ENCODE assay signal across 10 mouse cellular contexts in the genomic region with DNA sequence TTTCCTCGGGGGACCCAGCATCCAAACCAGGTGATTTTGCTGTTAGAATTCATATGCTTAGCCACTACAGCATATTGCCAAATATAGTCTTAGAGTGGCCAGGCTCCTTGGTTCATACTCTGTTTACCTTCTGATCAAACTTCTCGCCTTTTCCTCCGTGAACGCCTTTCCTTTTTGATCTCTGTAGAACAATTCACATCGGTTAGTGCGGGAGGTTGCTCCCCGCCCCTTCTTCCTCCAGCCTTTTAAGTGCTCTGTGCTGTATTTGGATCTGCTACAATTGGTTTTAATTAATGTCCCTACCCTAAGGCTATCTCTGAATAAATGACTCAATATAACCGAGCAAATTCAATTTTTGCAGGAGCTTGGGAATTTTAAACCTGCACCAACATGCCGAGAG. TPM values are rescaled to one million over a fixed set of nuclear protein-coding genes. Genes with fewer than 3 reads are reported as not detected.
DNase-seq lines count a peak whose midpoint lies in the region; ATAC-seq and TF ChIP-seq lines count a peak whose summit lies in the region.
"Had no signal": no experiment of that assay in that cellular context is flagged by ENCODE, and none has a peak within 500 bp of the region (broad histone marks: within the 10 kb centered on the region; RNA-seq: fewer than 3 reads in every experiment).

No protein-coding gene starts in this region.

- no peak for DNase-seq in heart, postnatal 0 days (ENCODE audit: low spot score)
- DNase-seq in heart, postnatal 10 days, result no peak
- DNase-seq in spleen, adult 2 months (ENCODE audit: low read depth in 1 of 2, low spot score in 2 of 2), result no peak
- DNase-seq in spleen, postnatal 36 days (ENCODE audit: low spot score in 2 of 2), result no peak
- DNase-seq in naive thymus-derived CD4-positive, alpha-beta T cell, adult 2 months (ENCODE audit: low read depth), result peak; percentile 67
- DNase-seq in testis, postnatal 10 days (ENCODE audit: low spot score), result no peak
- no peak for DNase-seq in layer of hippocampus, adult 9-10 months (ENCODE audit: low spot score)
- DNase-seq: liver, postnatal 0 days had no signal

- H3K4me2 ChIP-seq in heart, postnatal 0 days (ENCODE audit: low read depth, low read length), result peak overlapping the region; percentile 18; the same call in 1 of the 2 replicates
- H3K4me2 ChIP-seq in hindbrain, embryonic 16.5 days (ENCODE audit: low read length), result peak overlapping the region; percentile 10; the same call in 1 of the 2 replicates
- H3K4me2 ChIP-seq: stomach, embryonic 15.5 days had no signal

- TF ChIP-seq CTCF in heart, postnatal 0 days (IDR thresholded peaks at IDR 0.05; ENCODE audit: low read depth), result no peak
- no peak for TF ChIP-seq CTCF in spleen, adult 2 months (IDR thresholded peaks at IDR 0.05; ENCODE audit: extremely low read depth, insufficient read depth, insufficient read length, insufficient replicate concordance)

- no peaks in the 10 kb centered on the region for H3K27me3 ChIP-seq in heart, postnatal 0 days (ENCODE audit: control insufficient read depth, insufficient read depth, low read length)
- H3K27me3 ChIP-seq in spleen, adult 2 months (ENCODE audit: control insufficient read depth, insufficient read depth, low read length), result no peaks in the 10 kb centered on the region
- H3K27me3 ChIP-seq in hindbrain, embryonic 16.5 days (replicated peaks; ENCODE audit: control insufficient read depth, insufficient read depth, low read length), result no peaks in the 10 kb centered on the region
- H3K27me3 ChIP-seq: stomach, embryonic 15.5 days had no signal

- intact Hi-C loops in heart, postnatal 10 days (cut with DNase I), result no loop called here

- 61% methylated on average over 9 of the region's 9 CpGs for WGBS in heart, postnatal 0 days
- 72% methylated on average over 9 of the region's 9 CpGs for WGBS in spleen, adult 2 months
- 59% methylated on average over 9 of the region's 9 CpGs for WGBS in hindbrain, embryonic 16.5 days

- no peaks in the 10 kb centered on the region for H3K4me1 ChIP-seq in heart, postnatal 0 days (ENCODE audit: control insufficient read depth, insufficient read depth)
- H3K4me1 ChIP-seq in spleen, adult 2 months (ENCODE audit: control insufficient read depth, insufficient read depth, insufficient read length), result peaks cover 4% of the 10 kb centered on the region
- H3K4me1 ChIP-seq in hindbrain, embryonic 16.5 days (ENCODE audit: control insufficient read depth, insufficient read depth, low read depth, low read length), result no peaks in the 10 kb centered on the region
- H3K4me1 ChIP-seq: stomach, embryonic 15.5 days had no signal

- no peak for ATAC-seq in heart, postnatal 0 days (ENCODE audit: insufficient read depth, low read depth)
- ATAC-seq in hindbrain, embryonic 16.5 days, result 0 out of 2 replicates have a peak, but pooled peaks have one; percentile 14
- ATAC-seq: liver, postnatal 0 days had no signal

- no peak overlapping the region for H3K27ac ChIP-seq in heart, postnatal 0 days (ENCODE audit: low read depth)
- peak overlapping the region; percentile 29; the same call in 1 of the 2 replicates for H3K27ac ChIP-seq in spleen, adult 2 months (ENCODE audit: insufficient read depth, low read length)
- no peak overlapping the region for H3K27ac ChIP-seq in hindbrain, embryonic 16.5 days (ENCODE audit: low read depth, low read length)
- H3K27ac ChIP-seq: stomach, embryonic 15.5 days had no signal

- no peak for TF ChIP-seq POLR2A in spleen, adult 2 months (IDR thresholded peaks at IDR 0.05; ENCODE audit: low read depth, low read length)

- no peaks in the 10 kb centered on the region for H3K9me3 ChIP-seq in heart, postnatal 0 days (replicated peaks; ENCODE audit: control insufficient read depth, low read length)
- no peaks in the 10 kb centered on the region for H3K9me3 ChIP-seq in hindbrain, embryonic 16.5 days (ENCODE audit: control insufficient read depth, low read length)
- H3K9me3 ChIP-seq: stomach, embryonic 15.5 days had no signal

- no peak overlapping the region for H3K9ac ChIP-seq in heart, postnatal 0 days (replicated peaks; ENCODE audit: low read depth, low read length)
- no peak overlapping the region for H3K9ac ChIP-seq in hindbrain, embryonic 16.5 days (ENCODE audit: low read depth, low read length)
- H3K9ac ChIP-seq: liver, postnatal 0 days; stomach, embryonic 15.5 days had no signal

- no peak for TF ChIP-seq EP300 in heart, postnatal 0 days (IDR thresholded peaks at IDR 0.05; ENCODE audit: low read depth)

- no peaks in the 10 kb centered on the region for H3K36me3 ChIP-seq in heart, postnatal 0 days (replicated peaks; ENCODE audit: control insufficient read depth, insufficient read depth, low read length)
- no peaks in the 10 kb centered on the region for H3K36me3 ChIP-seq in spleen, adult 2 months (ENCODE audit: control insufficient read depth, insufficient read depth, low read length)
- no peaks in the 10 kb centered on the region for H3K36me3 ChIP-seq in hindbrain, embryonic 16.5 days (ENCODE audit: control insufficient read depth, insufficient read depth, low read length)
- H3K36me3 ChIP-seq: stomach, embryonic 15.5 days had no signal

- H3K4me3 ChIP-seq in heart, postnatal 0 days (ENCODE audit: low read depth, low read length), result no peak overlapping the region
- H3K4me3 ChIP-seq in spleen, adult 2 months (ENCODE audit: extremely low read depth, insufficient read depth, insufficient read length), result no peak overlapping the region
- H3K4me3 ChIP-seq in hindbrain, embryonic 16.5 days (ENCODE audit: low read length), result no peak overlapping the region
- H3K4me3 ChIP-seq: stomach, embryonic 15.5 days had no signal

RNA-seq across cellular contexts. Expression of a gene that starts 12.2 kb away (rescaled TPM):
- total RNA-seq in heart, postnatal 0 days (2014; rRNA removed; ENCODE audit: low replicate concordance), result 17.6 and 22.3 TPM in 2 replicates
- 17.0 and 17.9 TPM in 2 replicates for polyA plus RNA-seq in heart, postnatal 0 days (2015; fragmentation: Nextera tagmentation; extraction: Ambion mirVana)
- total RNA-seq in heart, postnatal 10 days (2021), result 100 to 1,000 TPM in 1 of 2 experiments, 10 to 100 TPM in 1; 74.8 to 102 TPM
- polyA plus RNA-seq in spleen, adult 2 months (2012; rRNA removed), result 9.0 and 11.6 TPM in 2 replicates
- polyA plus RNA-seq in hindbrain, embryonic 16.5 days (2015; fragmentation: Nextera tagmentation; extraction: Ambion mirVana), result 11.8 and 12.4 TPM in 2 replicates

RNA-seq across cellular contexts. Expression of a gene that starts 33.2 kb away (rescaled TPM):
- total RNA-seq in heart, postnatal 0 days (2014; rRNA removed; ENCODE audit: low replicate concordance), result 16.0 and 18.3 TPM in 2 replicates
- polyA plus RNA-seq in heart, postnatal 0 days (2015; fragmentation: Nextera tagmentation; extraction: Ambion mirVana), result 29.6 and 29.7 TPM in 2 replicates
- total RNA-seq in heart, postnatal 10 days (2021), result 10 to 100 TPM; 25.1 to 27.0 TPM
- polyA plus RNA-seq in spleen, adult 2 months (2012; rRNA removed), result 1.0 and 1.1 TPM in 2 replicates
- 14.2 and 16.3 TPM in 2 replicates for polyA plus RNA-seq in hindbrain, embryonic 16.5 days (2015; fragmentation: Nextera tagmentation; extraction: Ambion mirVana)
